Mouse (Mus musculus) CH12.LX (cell line): ENCODE results near the gene Krba1. TPM values are rescaled to one million over a fixed set of nuclear protein-coding genes. Genes with fewer than 3 reads are reported as not detected.

ENCODE experiments used
- DNase-seq: peaks from one replicate; pipeline ENCODE4 v3.0.0-alpha.2; 2013; ENCODE audit errors: extremely low read depth
- H3K27ac ChIP-seq: 2 replicates; pipeline ENCODE4 v1.5.1; 2012; ENCODE audit warnings: low read depth, mild to moderate bottlenecking, control low read depth, moderate library complexity; ENCODE audit not compliant: insufficient read depth
- H3K27me3 ChIP-seq: replicated peaks from 2 replicates; pipeline ENCODE3; 2012; ENCODE audit warnings: inconsistent platforms
- H3K36me3 ChIP-seq, 2 experiments: replicated peaks in 1 of 2; 2 replicates each; pipeline versions ENCODE3 to v1.6.1; 2012; ENCODE audit warnings: inconsistent platforms in 1 of 2, low read length in 1 of 2, mild to moderate bottlenecking in 1 of 2, mixed read lengths in 1 of 2, moderate library complexity in 1 of 2; ENCODE audit not compliant: control insufficient read depth in 1 of 2, insufficient read depth in 1 of 2
- H3K4me1 ChIP-seq, 2 experiments: 2 replicates each; pipeline ENCODE4 v1.6.1; 2012; ENCODE audit warnings: inconsistent platforms in 1 of 2, moderate library complexity in 1 of 2; ENCODE audit not compliant: insufficient read depth in 2 of 2, control insufficient read depth in 1 of 2
- H3K4me2 ChIP-seq: 2 replicates; pipeline ENCODE4 v1.6.1; 2012; ENCODE audit warnings: low read depth, mild to moderate bottlenecking, control low read depth; ENCODE audit not compliant: poor library complexity, insufficient read depth, severe bottlenecking
- H3K4me3 ChIP-seq, 3 experiments: fragments of 150-350 bp in 1 of 3; sonication (generic) in 1 of 3; replicated peaks in 1 of 3; 2 replicates each; pipeline versions ENCODE3 to v1.5.1; 2011 to 2012; ENCODE audit warnings: low read depth in 2 of 3, low read length in 2 of 3, mild to moderate bottlenecking in 2 of 3, moderate library complexity in 2 of 3, control low read depth in 1 of 3, improper control_type of control experiment in 1 of 3, inconsistent platforms in 1 of 3, mixed read lengths in 1 of 3; ENCODE audit not compliant: poor library complexity in 1 of 3
- H3K79me2 ChIP-seq: replicated peaks from 2 replicates; pipeline ENCODE4 v1.6.1; 2012; ENCODE audit warnings: mild to moderate bottlenecking, moderate library complexity; ENCODE audit not compliant: control insufficient read depth, poor library complexity, insufficient read depth, severe bottlenecking; ENCODE audit errors: extremely low read depth
- H3K9ac ChIP-seq: 2 replicates; pipeline ENCODE4 v1.6.1; 2012; ENCODE audit warnings: low read depth, mild to moderate bottlenecking, control low read depth, moderate library complexity; ENCODE audit not compliant: insufficient read depth
- H3K9me3 ChIP-seq: replicated peaks from 2 replicates; pipeline ENCODE3; 2012; ENCODE audit warnings: low read length, inconsistent platforms, mixed read lengths
- CTCF ChIP-seq, 2 experiments: IDR thresholded peaks in 1 of 2; conservative IDR thresholded peaks in 1 of 2; 2 replicates each; pipeline ENCODE4 v1.5.1; 2011 to 2012; ENCODE audit warnings: low read depth in 2 of 2, low read length in 2 of 2, improper control_type of control experiment in 1 of 2, inconsistent platforms in 1 of 2, mild to moderate bottlenecking in 1 of 2, moderate library complexity in 1 of 2
- ELF1 ChIP-seq: IDR thresholded peaks from 2 replicates; pipeline ENCODE4 v1.6.1; 2014; ENCODE audit warnings: low read depth, mild to moderate bottlenecking, inconsistent platforms, low read length, improper control_type of control experiment
- HCFC1 ChIP-seq: IDR thresholded peaks from 2 replicates; pipeline ENCODE4 v1.6.1; 2012; ENCODE audit warnings: low read depth, mild to moderate bottlenecking, inconsistent platforms, low read length, improper control_type of control experiment
- MAFK ChIP-seq: IDR thresholded peaks from 2 replicates; pipeline ENCODE4 v1.6.1; 2011; ENCODE audit warnings: low read length, improper control_type of control experiment; ENCODE audit not compliant: insufficient replicate concordance
- MAZ ChIP-seq: IDR thresholded peaks from 2 replicates; pipeline ENCODE4 v1.6.1; 2012; ENCODE audit warnings: low read depth, mild to moderate bottlenecking, inconsistent platforms, low read length, improper control_type of control experiment, moderate library complexity
- MYC ChIP-seq: IDR thresholded peaks from 2 replicates; pipeline ENCODE4 v1.6.1; 2011; ENCODE audit warnings: low read depth, mild to moderate bottlenecking, improper control_type of control experiment, low read length
- PAX5 ChIP-seq: IDR thresholded peaks from 2 replicates; pipeline ENCODE4 v1.6.1; 2012; ENCODE audit warnings: low read length, inconsistent platforms, mixed read lengths
- POLR2A ChIP-seq: IDR thresholded peaks from 2 replicates; pipeline ENCODE4 v1.6.1; 2011; ENCODE audit warnings: low read depth, mild to moderate bottlenecking, improper control_type of control experiment, low read length
- POLR2AphosphoS2 ChIP-seq: IDR thresholded peaks from 2 replicates; pipeline ENCODE4 v1.6.1; 2011; ENCODE audit warnings: low read depth, low read length, improper control_type of control experiment
- TBP ChIP-seq: conservative IDR thresholded peaks from 2 replicates; pipeline ENCODE4 v1.6.1; 2011; ENCODE audit warnings: low read depth, low read length, improper control_type of control experiment
- UBTF ChIP-seq: IDR thresholded peaks from 2 replicates; pipeline ENCODE4 v1.6.1; 2012; ENCODE audit warnings: low read depth, mild to moderate bottlenecking, inconsistent platforms, low read length, improper control_type of control experiment, moderate library complexity
- ZNF384 ChIP-seq: IDR thresholded peaks from 2 replicates; pipeline ENCODE4 v1.6.1; 2012; ENCODE audit warnings: low read depth, low read length, improper control_type of control experiment, inconsistent platforms
- dilution Hi-C: fragments of 300-500 bp; cut with MboI; formaldehyde crosslinking; loops from 2 replicates; pipeline ENCODE4 v1.14.3; 2020; ENCODE audit warnings: low sequenced_read_pairs; ENCODE audit not compliant: extremely low pct_unique_long_range_greater_than_20kb, extremely low pct_ligation_motif_present
- in situ Hi-C: fragments of 300-500 bp; cut with MboI; formaldehyde crosslinking; loops from 3 replicates; pipeline ENCODE4 v1.14.3; 2019; ENCODE audit warnings: low sequenced_read_pairs, low pct_ligation_motif_present, low pct_unique_long_range_greater_than_20kb, mixed read lengths
- polyA plus RNA-seq: library from polyadenylated mRNA; unstranded; fragments of >175 nt; gene quantifications from 2 replicates; pipeline ENCODE4 v1.2.1, GENCODE M21; 2012; ENCODE audit warnings: low read depth; ENCODE audit not compliant: insufficient read length
- total RNA-seq, 2 experiments: library from RNA; depleted of rRNA; stranded (reverse); fragments of 300-350 nt in 1 of 2; fragments of >200 nt in 1 of 2; gene quantifications; 2 replicates each; pipeline ENCODE4 v1.2.3; 2012 to 2014

Gene Krba1
- total and polyA plus RNA-seq, 3 experiments = 2.9 to 12.7 (median 9.8) TPM

DNA sequence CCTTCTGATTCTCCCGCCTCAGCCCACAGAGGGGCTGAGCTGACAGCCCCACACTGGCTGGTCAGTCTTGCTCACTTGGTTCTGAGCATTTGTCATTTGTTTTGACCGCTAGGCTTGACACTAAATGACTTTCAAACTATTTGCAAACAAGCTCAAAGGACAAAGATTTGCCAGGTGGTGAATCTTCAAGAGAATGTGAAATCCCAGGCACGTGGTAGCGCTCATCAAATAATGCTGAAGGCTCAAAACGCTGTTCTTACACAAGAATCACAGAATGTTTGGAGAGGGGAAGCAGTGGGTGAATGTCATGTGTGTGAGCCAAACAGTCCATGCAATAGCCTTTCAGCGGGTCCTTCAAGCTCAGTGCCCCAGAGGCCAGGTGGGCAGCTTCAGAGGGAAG is 39.3 kb downstream of the Krba1 start:
- TF ChIP-seq MAZ (no peak), ELF1 (no peak)
- Histone ChIP-seq H3K27ac (no peak overlapping the region), H3K36me3 (peaks cover 0 to 27% of the 10 kb centered on the region in 2 experiments), H3K9ac (no peak overlapping the region), H3K79me2 (no peaks in the 10 kb centered on the region), H3K4me3 (no peak overlapping the region), H3K4me1 (peaks cover 0 to 4% of the 10 kb centered on the region in 2 experiments; a peak in 3 of 4 replicates), H3K4me2 (no peak overlapping the region), H3K9me3 (peaks cover 8% of the 10 kb centered on the region), H3K27me3 (no peaks in the 10 kb centered on the region)
- dilution Hi-C loops = no loop called here
- in situ Hi-C loops = no loop called here
- no peak for DNase-seq

DNA sequence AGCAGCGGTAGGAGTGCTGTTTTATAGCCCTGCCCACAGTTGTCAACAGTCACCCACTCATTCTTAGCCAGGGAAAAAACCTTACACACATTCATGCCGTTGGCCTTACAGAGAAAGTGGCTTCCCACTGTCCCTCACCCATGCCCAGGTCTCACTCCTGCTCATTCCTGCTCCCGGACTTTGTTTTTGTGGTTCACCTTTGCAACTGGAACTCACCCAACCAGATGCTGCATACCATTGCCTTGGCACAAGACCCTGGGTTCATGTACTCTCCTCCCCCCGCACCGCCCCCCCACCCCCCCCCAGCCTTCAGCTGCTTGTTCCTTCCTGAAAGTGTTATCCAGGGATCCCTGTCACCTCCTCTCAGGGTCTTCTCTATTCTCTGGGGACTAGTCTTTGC is 39.7 kb downstream of the Krba1 start:
- no peak for DNase-seq
- dilution Hi-C loops = no loop called here

DNA sequence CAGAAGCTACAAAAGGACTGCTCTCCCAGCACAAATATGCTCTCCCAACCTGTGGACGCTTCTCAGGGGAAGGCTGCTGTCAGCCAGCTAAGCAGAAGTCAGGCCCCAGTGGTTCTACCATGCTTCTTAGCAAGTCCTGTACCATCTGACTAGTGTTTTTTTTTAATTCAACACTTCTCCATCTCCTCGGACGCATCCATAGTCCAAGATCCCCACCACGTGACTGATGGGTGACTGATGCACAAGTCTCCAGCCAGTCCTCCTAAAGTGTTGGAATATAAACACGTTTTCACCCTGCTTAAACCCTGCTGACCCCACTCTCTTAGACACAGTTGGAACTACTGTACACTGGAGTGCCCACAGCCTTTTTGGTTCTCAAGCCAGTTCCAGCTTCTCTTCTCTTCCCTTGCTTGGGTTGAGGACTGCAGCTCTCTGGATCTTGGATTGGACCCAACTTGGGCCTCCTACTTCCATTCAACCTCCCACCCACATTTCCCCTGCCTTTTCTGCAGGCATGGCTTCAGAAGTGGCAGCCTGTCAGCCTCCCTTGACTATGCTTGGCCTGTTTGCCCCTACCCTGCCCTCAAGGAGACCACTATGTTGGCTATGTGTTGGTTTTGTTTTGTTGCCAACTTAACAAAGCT is 40.4 kb downstream of the Krba1 start:
- no peak for DNase-seq
- no peak overlapping the region for H3K9ac ChIP-seq
- no peak overlapping the region for H3K27ac ChIP-seq
- H3K36me3 ChIP-seq = peaks cover 0 to 31% of the 10 kb centered on the region in 2 experiments
- no peaks in the 10 kb centered on the region for H3K79me2 ChIP-seq
- in situ Hi-C loops (no loop called here), dilution Hi-C loops (no loop called here)
- H3K4me2 ChIP-seq = no peak overlapping the region
- no peak overlapping the region for H3K4me3 ChIP-seq
- H3K4me1 ChIP-seq = peaks cover 0 to 16% of the 10 kb centered on the region in 2 experiments; a peak in 3 of 4 replicates
- H3K27me3 ChIP-seq = no peaks in the 10 kb centered on the region
- peaks cover 8% of the 10 kb centered on the region for H3K9me3 ChIP-seq
- no peak for TF ChIP-seq PAX5
- TF ChIP-seq ELF1 = no peak
- no peak for TF ChIP-seq MYC

More for the DNA sequence above, 39.7 kb downstream of the Krba1 start:
- Histone ChIP-seq H3K4me2 (no peak overlapping the region), H3K36me3 (peaks cover 0 to 29% of the 10 kb centered on the region in 2 experiments), H3K9me3 (peaks cover 8% of the 10 kb centered on the region), H3K79me2 (no peaks in the 10 kb centered on the region), H3K9ac (no peak overlapping the region), H3K4me1 (peaks cover 0 to 9% of the 10 kb centered on the region in 2 experiments; a peak in 3 of 4 replicates), H3K27me3 (no peaks in the 10 kb centered on the region), H3K27ac (no peak overlapping the region), H3K4me3 (no peak overlapping the region)
- in situ Hi-C loops = no loop called here
- no peak for TF ChIP-seq MYC
- no peak for TF ChIP-seq HCFC1
- no peak for TF ChIP-seq CTCF (conservative IDR thresholded peaks at IDR 0.05 in 1 of 2, IDR thresholded peaks at IDR 0.05 in 1 of 2; ENCODE audit: low read depth in 2 of 2, low read length in 2 of 2)
- no peak for TF ChIP-seq MAFK
- no peak for TF ChIP-seq POLR2AphosphoS2
- TF ChIP-seq TBP = no peak
- TF ChIP-seq POLR2A = no peak
- no peak for TF ChIP-seq UBTF
- no peak for TF ChIP-seq ZNF384
